Mouse (Mus musculus) liver, embryonic 14.5 days (tissue): ENCODE results near the gene Aaed1. TPM values are rescaled to one million over a fixed set of nuclear protein-coding genes. Genes with fewer than 3 reads are reported as not detected.

Experiments
- ATAC-seq: fragments of 200-750 bp; cut with Nextera tagmentation; 2 replicates; pipeline ENCODE4 v1.8.0; 2017; ENCODE audit warnings: moderate number of reproducible peaks, mild to moderate bottlenecking, moderate library complexity; ENCODE audit not compliant: insufficient read depth
- DNase-seq, 3 experiments: peaks; one replicate each; pipeline ENCODE4 v3.0.0-alpha.2; 2012 to 2013; ENCODE audit warnings: low read depth in 3 of 3, low spot score in 3 of 3
- H3K27ac ChIP-seq: fragments of 300-500 bp; sonication (generic); 2 replicates; pipeline ENCODE4 v1.5.1; 2014; ENCODE audit warnings: moderate library complexity, mild to moderate bottlenecking, control low read depth, inconsistent platforms
- H3K27me3 ChIP-seq: fragments of 300-500 bp; sonication (generic); 2 replicates; pipeline ENCODE4 v1.6.1; 2014; ENCODE audit warnings: mild to moderate bottlenecking, low read length, moderate library complexity; ENCODE audit not compliant: control insufficient read depth, insufficient read depth
- H3K36me3 ChIP-seq: fragments of 300-500 bp; sonication (generic); replicated peaks from 2 replicates; pipeline ENCODE4 v1.6.1; 2014; ENCODE audit warnings: low read depth; ENCODE audit not compliant: control insufficient read depth, insufficient read depth
- H3K4me1 ChIP-seq, 2 experiments: fragments of 200-500 bp in 1 of 2; fragments of 300-500 bp in 1 of 2; sonication (generic) in 1 of 2; replicated peaks; 2 replicates each; pipeline ENCODE4 v1.6.1; 2012 to 2014; ENCODE audit warnings: antibody characterized with exemption in 1 of 2, inconsistent platforms in 1 of 2, low read length in 1 of 2; ENCODE audit not compliant: control insufficient read depth in 2 of 2, insufficient read depth in 2 of 2
- H3K4me2 ChIP-seq: fragments of 300-500 bp; sonication (generic); 2 replicates; pipeline ENCODE4 v1.6.1; 2014; ENCODE audit warnings: low read depth, mild to moderate bottlenecking, control low read depth, moderate library complexity
- H3K4me3 ChIP-seq, 2 experiments: fragments of 200-500 bp in 1 of 2; fragments of 300-500 bp in 1 of 2; sonication (generic) in 1 of 2; 2 replicates each; pipeline ENCODE4 v1.5.1; 2012 to 2014; ENCODE audit warnings: low read depth in 2 of 2, low read length in 2 of 2, mild to moderate bottlenecking in 2 of 2, control low read depth in 1 of 2, inconsistent platforms in 1 of 2, moderate library complexity in 1 of 2; ENCODE audit not compliant: insufficient read depth in 1 of 2
- H3K9ac ChIP-seq: fragments of 300-500 bp; sonication (generic); replicated peaks from 2 replicates; pipeline ENCODE4 v1.6.1; 2014; ENCODE audit warnings: mild to moderate bottlenecking, control low read depth, moderate library complexity
- H3K9me3 ChIP-seq: fragments of 300-500 bp; sonication (generic); 2 replicates; pipeline ENCODE4 v1.6.1; 2016; ENCODE audit warnings: low read length, mixed read lengths; ENCODE audit not compliant: control insufficient read depth
- CTCF ChIP-seq: IDR thresholded peaks from 2 replicates; pipeline ENCODE4 v1.5.1; 2016; ENCODE audit warnings: antibody characterized with exemption, low read depth, control low read depth
- EP300 ChIP-seq: IDR thresholded peaks from 2 replicates; pipeline ENCODE4 v1.6.1; 2016; ENCODE audit warnings: antibody characterized with exemption, low read depth
- WGBS: fragments of 180-500 bp; shearing (Covaris S2); extraction: QIAGEN DNeasy Blood & Tissue Kit; methylation state at CpG from one replicate; pipeline ENCODE4 v1.1.7; 2014; ENCODE audit not compliant: insufficient replicate concordance; 5-methylcytosine and 5-hydroxymethylcytosine counted together
- polyA plus RNA-seq, 2 experiments: library from polyadenylated mRNA; depleted of rRNA in 1 of 2; stranded (reverse) in 1 of 2; unstranded in 1 of 2; fragments of >200 nt; fragmentation: Nextera tagmentation in 1 of 2; extraction: Ambion mirVana in 1 of 2; gene quantifications; 2 replicates each; pipeline versions ENCODE4 v1.2.1 to v1.2.3; 2012 to 2014

Gene Aaed1
- polyA plus RNA-seq, 2 experiments: 7.0 to 14.9 TPM

DNA sequence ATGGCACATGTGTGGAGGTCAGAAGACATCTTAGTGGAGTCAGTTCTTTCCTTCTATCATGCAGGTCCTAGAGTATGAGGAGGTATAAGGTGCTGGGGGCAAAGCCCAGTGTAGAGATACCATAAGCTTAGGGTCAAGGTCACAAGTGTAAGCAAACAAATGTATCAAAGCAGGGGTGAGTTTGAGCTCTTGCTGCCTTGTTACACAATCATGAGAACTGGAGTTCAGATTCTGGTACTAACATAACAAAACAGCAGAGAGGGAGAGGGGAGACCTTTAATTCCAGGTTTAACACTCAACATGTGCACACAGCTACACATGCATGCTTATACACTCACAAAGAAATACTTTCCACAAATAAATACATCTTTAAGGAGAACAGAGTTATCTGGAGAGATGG is 69.8 kb downstream of the Aaed1 start:
- no peak for DNase-seq
- Histone ChIP-seq H3K27me3 (no peaks in the 10 kb centered on the region), H3K27ac (no peak overlapping the region), H3K4me3 (no peak overlapping the region), H3K9me3 (no peaks in the 10 kb centered on the region), H3K4me2 (no peak overlapping the region), H3K9ac (no peak overlapping the region), H3K4me1 (peaks cover 0 to 2% of the 10 kb centered on the region in 2 experiments; a peak in 1 of 4 replicates), H3K36me3 (no peaks in the 10 kb centered on the region)
- TF ChIP-seq EP300 (no peak), CTCF (no peak)
- no peak for ATAC-seq

DNA sequence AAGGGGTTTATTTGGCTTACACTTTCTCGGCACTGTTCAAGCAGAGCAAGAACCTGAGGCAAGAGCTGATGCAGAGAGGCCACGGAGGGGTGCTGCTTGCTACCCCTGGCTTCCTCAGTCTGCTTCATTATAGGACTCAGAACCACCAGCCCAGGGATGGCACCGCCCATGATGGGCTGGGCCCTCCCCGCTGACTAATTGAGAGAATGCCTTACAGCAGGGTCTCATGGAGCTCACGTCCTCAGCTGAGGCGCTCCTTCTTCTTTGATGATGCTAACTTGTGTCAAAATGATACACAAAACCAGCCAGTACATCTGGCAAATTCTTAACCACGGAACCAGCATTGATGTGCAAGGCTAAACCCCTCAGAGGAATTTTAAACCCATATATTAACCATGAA is 71.9 kb downstream of the Aaed1 start:
- no peak overlapping the region for H3K4me3 ChIP-seq
- 63% methylated on average over 7 of the region's 7 CpGs for WGBS
- ATAC-seq: no peak
- no peak overlapping the region for H3K4me2 ChIP-seq
- no peak overlapping the region for H3K9ac ChIP-seq
- TF ChIP-seq EP300 (no peak), CTCF (no peak)
- no peaks in the 10 kb centered on the region for H3K36me3 ChIP-seq
- peaks cover 9 to 17% of the 10 kb centered on the region in 2 experiments for H3K4me1 ChIP-seq
- H3K27me3 ChIP-seq: no peaks in the 10 kb centered on the region
- H3K27ac ChIP-seq: no peak overlapping the region
- DNase-seq: no peak
- no peaks in the 10 kb centered on the region for H3K9me3 ChIP-seq

DNA sequence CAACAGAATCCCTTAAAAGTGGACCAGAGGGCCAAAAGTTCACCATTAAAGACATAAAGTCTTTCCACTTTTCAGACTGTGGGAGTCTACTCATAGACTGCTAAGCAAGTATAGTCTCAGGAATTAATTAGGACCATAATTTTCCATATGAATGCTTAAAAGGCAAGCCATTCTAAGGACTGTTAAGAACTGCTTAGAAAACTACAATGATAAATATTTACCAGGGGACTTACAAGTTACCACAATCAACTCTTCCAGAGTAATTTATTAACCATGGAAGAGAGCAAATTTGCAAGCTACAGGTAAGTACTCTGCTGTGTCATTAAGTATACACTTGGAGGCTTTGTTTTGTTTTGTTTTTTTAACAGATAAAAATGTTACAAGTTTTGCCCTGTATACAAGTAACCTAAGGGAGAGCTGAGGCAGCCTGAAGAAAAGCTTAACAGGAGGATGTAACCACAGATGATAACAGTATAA is 74.8 kb downstream of the Aaed1 start:
- Histone ChIP-seq H3K27me3 (no peaks in the 10 kb centered on the region), H3K9ac (no peak overlapping the region), H3K27ac (no peak overlapping the region), H3K4me3 (no peak overlapping the region), H3K36me3 (no peaks in the 10 kb centered on the region), H3K4me1 (peaks cover 9 to 19% of the 10 kb centered on the region in 2 experiments), H3K9me3 (no peaks in the 10 kb centered on the region), H3K4me2 (no peak overlapping the region)
- TF ChIP-seq EP300 (no peak), CTCF (no peak)
- no peak for DNase-seq
- no peak for ATAC-seq

GRCm38 (mm10) chr13:64237000-64237680 is 75.4 kb downstream of the Aaed1 start:
- TF ChIP-seq CTCF (no peak), EP300 (0 out of 2 replicates have a peak, but pooled peaks have one; percentile 29)
- peak; percentile 72 for ATAC-seq
- Histone ChIP-seq H3K9me3 (no peaks in the 10 kb centered on the region), H3K4me3 (no peak overlapping the region), H3K9ac (no peak overlapping the region), H3K4me2 (no peak overlapping the region; the same call in 1 of the 2 replicates), H3K27me3 (no peaks in the 10 kb centered on the region), H3K27ac (no peak overlapping the region), H3K36me3 (no peaks in the 10 kb centered on the region), H3K4me1 (peaks cover 9 to 19% of the 10 kb centered on the region in 2 experiments)
- 21% methylated on average over 4 of the region's 4 CpGs for WGBS
- peak in 2 of 3 experiments; percentile 13 to 25 for DNase-seq

GRCm38 (mm10) chr13:64235777-64236176 is 76.7 kb downstream of the Aaed1 start:
- ATAC-seq (no peak), DNase-seq (no peak)
- Histone ChIP-seq H3K4me3 (no peak overlapping the region), H3K9ac (no peak overlapping the region), H3K9me3 (no peaks in the 10 kb centered on the region), H3K27ac (no peak overlapping the region), H3K36me3 (no peaks in the 10 kb centered on the region), H3K27me3 (no peaks in the 10 kb centered on the region), H3K4me2 (no peak overlapping the region), H3K4me1 (peaks cover 9 to 19% of the 10 kb centered on the region in 2 experiments)
- WGBS: 45% methylated on average over 3 of the region's 3 CpGs
- TF ChIP-seq CTCF (no peak), EP300 (no peak)
